Mouse (Mus musculus): ENCODE measurements around the gene Itgal.
"Not testable (repeated sequence)": the region's sequence is repeated elsewhere in the genome, so short reads cannot be mapped to it uniquely, and the experiment has no call there.

The Itgal gene

GRCm38 (mm10) chr7:127343351-127344019, 47.4 kb downstream of the Itgal start:
- no peak for DNase-seq

- DNase-seq = peak; percentile 20 to 40
Observed at GRCm38 (mm10) chr7:127344371-127344770, 48.3 kb downstream of the Itgal start.

GRCm38 (mm10) chr7:127345092-127345491, 49.0 kb downstream of the Itgal start:
- DNase-seq = no peak

- DNase-seq = peak; percentile 98 to 99
Observed at GRCm38 (mm10) chr7:127345512-127346325, 49.7 kb downstream of the Itgal start, which contains the start of gene Zfp768. TSS of gene Zfp768 (minus strand) at chr7:127345589.

- peak; percentile 30 to 34 for DNase-seq
Observed at GRCm38 (mm10) chr7:127346676-127347075, 50.6 kb downstream of the Itgal start.

GRCm38 (mm10) chr7:127351230-127352004, 55.4 kb downstream of the Itgal start:
- DNase-seq = no peak

GRCm38 (mm10) chr7:127355796-127356195, 59.7 kb downstream of the Itgal start:
- DNase-seq = no peak

- DNase-seq = no peak
Observed at GRCm38 (mm10) chr7:127357871-127358270, 61.8 kb downstream of the Itgal start.

- DNase-seq = no peak
Observed at GRCm38 (mm10) chr7:127358472-127358871, 62.4 kb downstream of the Itgal start.

GRCm38 (mm10) chr7:127360265-127360664, 64.2 kb downstream of the Itgal start:
- DNase-seq = no peak

- peak in 1 of 2 experiments; percentile 34 for DNase-seq
Observed at GRCm38 (mm10) chr7:127361449-127361848, 65.4 kb downstream of the Itgal start.

- peak; percentile 31 to 59 for DNase-seq
Observed at GRCm38 (mm10) chr7:127362418-127362817, 66.4 kb downstream of the Itgal start.

- DNase-seq = peak; percentile 73
Observed at GRCm38 (mm10) chr7:127363475-127363921, 67.4 kb downstream of the Itgal start.

- no peak for DNase-seq
Observed at GRCm38 (mm10) chr7:127364166-127364565, 68.1 kb downstream of the Itgal start.

GRCm38 (mm10) chr7:127366249-127366648, 70.2 kb downstream of the Itgal start:
- no peak for DNase-seq

GRCm38 (mm10) chr7:127371213-127371612, 75.2 kb downstream of the Itgal start:
- no peak for DNase-seq

- not testable (repeated sequence) for DNase-seq
Observed at GRCm38 (mm10) chr7:127371870-127372269, 75.8 kb downstream of the Itgal start.

- peak; percentile 95 to 97 for DNase-seq
Observed at GRCm38 (mm10) chr7:127375271-127376245, 79.5 kb downstream of the Itgal start, which contains the start of gene Zfp747. TSS of gene Zfp747 (minus strand) at chr7:127376050.

GRCm38 (mm10) chr7:127378310-127378921, 82.4 kb downstream of the Itgal start:
- DNase-seq = no peak
